Comparison of ENCODE assay signal across 8 mouse cellular contexts in the genomic region with DNA sequence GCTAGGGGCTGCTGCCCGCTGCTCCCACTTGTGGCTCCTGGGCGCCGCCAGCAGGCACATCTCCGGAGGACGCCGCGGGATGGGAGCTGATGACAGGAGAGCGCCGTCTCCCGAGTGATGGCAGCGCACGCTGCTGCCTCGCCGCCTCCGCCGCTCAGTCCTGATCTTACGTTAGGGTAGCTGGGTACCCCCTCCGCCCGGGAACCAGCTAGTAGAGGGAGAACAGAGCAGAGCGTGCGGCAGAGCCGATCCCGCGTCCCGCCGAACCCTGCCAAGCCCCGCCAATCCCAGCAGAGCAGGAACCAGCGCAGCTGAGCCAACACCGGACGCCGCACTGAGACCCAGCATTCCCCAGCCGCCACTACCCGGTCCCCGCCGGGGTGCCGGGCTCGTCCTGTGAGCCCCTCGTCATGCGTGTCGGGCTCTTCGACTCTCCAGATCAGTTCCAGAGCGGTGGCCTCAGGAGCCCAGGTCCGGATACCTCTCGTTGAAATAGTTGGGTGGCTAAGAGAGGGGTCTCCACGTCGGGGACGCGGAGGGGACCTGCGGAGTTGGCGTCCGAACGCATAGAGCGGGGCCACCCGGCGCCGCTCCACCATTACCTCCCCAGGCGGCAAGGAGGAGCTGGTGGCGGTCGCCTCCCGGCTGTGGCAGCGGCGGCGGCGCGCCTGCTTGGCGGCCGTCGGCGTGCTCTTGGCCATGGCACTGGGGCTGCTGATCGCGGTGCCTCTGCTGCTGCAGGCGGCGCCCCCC. TPM values are rescaled to one million over a fixed set of nuclear protein-coding genes. Genes with fewer than 3 reads are reported as not detected.
DNase-seq lines count a peak whose midpoint lies in the region; ATAC-seq and TF ChIP-seq lines count a peak whose summit lies in the region.

A gene (plus strand): TSS at position 164 of the 753 bp plus-strand sequence.

- H3K27me3 ChIP-seq in kidney, embryonic 16.5 days (ENCODE audit: insufficient read depth, low read length): peaks cover 89% of the 10 kb centered on the region
- H3K27me3 ChIP-seq in hindbrain, embryonic 10.5 days (ENCODE audit: insufficient read depth, poor library complexity, severe bottlenecking): peaks cover 100% of the 10 kb centered on the region
- H3K27me3 ChIP-seq in limb, embryonic 12.5 days: peaks cover 99% of the 10 kb centered on the region

- no peak within 1 kb of the TSS for H3K9ac ChIP-seq in kidney, embryonic 16.5 days (replicated peaks; ENCODE audit: low read length)
- 0 out of 2 replicates have a peak within 1 kb of the TSS, but pooled peaks have one; percentile 18 for H3K9ac ChIP-seq in limb, embryonic 12.5 days (replicated peaks)

- H3K36me3 ChIP-seq in kidney, embryonic 16.5 days (ENCODE audit: insufficient read depth, low read length): no peaks in the 10 kb centered on the region
- H3K36me3 ChIP-seq in hindbrain, embryonic 10.5 days: no peaks in the 10 kb centered on the region
- H3K36me3 ChIP-seq in limb, embryonic 12.5 days: no peaks in the 10 kb centered on the region

- DNase-seq in kidney, adult 8-10 months: no peak
- peak; percentile 53 for DNase-seq in hindbrain, embryonic 10.5 days (ENCODE audit: low spot score)
- peak; percentile 67 to 72 for DNase-seq in right cerebral cortex, postnatal 10 days (ENCODE audit: low spot score in 2 of 2)
- no peak for DNase-seq in urinary bladder, adult 2 months (ENCODE audit: low spot score)
- no peak for DNase-seq in kidney, adult 11 months

- no peak within 1 kb of the TSS for H3K27ac ChIP-seq in kidney, embryonic 16.5 days (ENCODE audit: low read length)
- no peak within 1 kb of the TSS for H3K27ac ChIP-seq in cortical plate, adult 2 months (ENCODE audit: insufficient read depth, low read length)
- no peak within 1 kb of the TSS for H3K27ac ChIP-seq in hindbrain, embryonic 10.5 days
- no peak within 1 kb of the TSS for H3K27ac ChIP-seq in limb, embryonic 12.5 days

- H3K4me3 ChIP-seq in kidney, embryonic 16.5 days (ENCODE audit: low read length): peak within 1 kb of the TSS; percentile 38
- peak within 1 kb of the TSS; percentile 27 for H3K4me3 ChIP-seq in cortical plate, adult 2 months (ENCODE audit: insufficient read depth, low read length)
- peak within 1 kb of the TSS; percentile 51 for H3K4me3 ChIP-seq in hindbrain, embryonic 10.5 days
- H3K4me3 ChIP-seq in limb, embryonic 12.5 days (replicated peaks): peak within 1 kb of the TSS; percentile 33

- TF ChIP-seq POLR2A in cortical plate, adult 2 months (IDR thresholded peaks at IDR 0.05; ENCODE audit: extremely low read depth, insufficient read depth, low read length): no peak

- no peak for TF ChIP-seq CTCF in cortical plate, adult 2 months (IDR thresholded peaks at IDR 0.05; ENCODE audit: extremely low read depth, insufficient read depth, low read length)

- H3K4me1 ChIP-seq in kidney, embryonic 16.5 days (ENCODE audit: insufficient read depth, low read length): peaks cover 25% of the 10 kb centered on the region
- no peaks in the 10 kb centered on the region for H3K4me1 ChIP-seq in cortical plate, adult 2 months (ENCODE audit: control insufficient read depth, insufficient read depth, low read length)
- H3K4me1 ChIP-seq in hindbrain, embryonic 10.5 days (replicated peaks): peaks cover 29% of the 10 kb centered on the region
- peaks cover 23% of the 10 kb centered on the region for H3K4me1 ChIP-seq in limb, embryonic 12.5 days (replicated peaks)

- H3K9me3 ChIP-seq in kidney, embryonic 16.5 days (ENCODE audit: low read length): no peaks in the 10 kb centered on the region; the same call in 1 of the 2 replicates
- no peaks in the 10 kb centered on the region for H3K9me3 ChIP-seq in hindbrain, embryonic 10.5 days
- no peaks in the 10 kb centered on the region for H3K9me3 ChIP-seq in limb, embryonic 12.5 days

- H3K4me2 ChIP-seq in kidney, embryonic 16.5 days (replicated peaks; ENCODE audit: low read depth, low read length): peak within 1 kb of the TSS; percentile 48
- H3K4me2 ChIP-seq in limb, embryonic 12.5 days: peak within 1 kb of the TSS; percentile 56

- peak; percentile 28; the same call in 1 of the 2 replicates for ATAC-seq in kidney, embryonic 16.5 days (ENCODE audit: low FRiP score, low TSS enrichment)
- 0 out of 2 replicates have a peak, but pooled peaks have one; percentile 49 for ATAC-seq in limb, embryonic 12.5 days (ENCODE audit: insufficient number of reproducible peaks, insufficient read depth, low FRiP score, low TSS enrichment, low read depth)

- WGBS in kidney, embryonic 16.5 days: under 1% methylated on average over 72 of the region's 73 CpGs
- WGBS in hindbrain, embryonic 10.5 days: under 1% methylated on average over 72 of the region's 73 CpGs
- WGBS in limb, embryonic 12.5 days: under 1% methylated on average over 69 of the region's 73 CpGs

RNA-seq across cellular contexts. Expression of the gene that starts here (rescaled TPM):
- 0.07 TPM in 1 of 2 replicates, not detected in the other for polyA plus RNA-seq in kidney, embryonic 16.5 days (2015; fragmentation: Nextera tagmentation; extraction: Ambion mirVana)
- polyA plus RNA-seq in cortical plate, adult 2 months (2012; rRNA removed): 2.7 and 11.9 TPM in 2 replicates
- 0.54 and 1.8 TPM in 2 replicates for polyA plus RNA-seq in hindbrain, embryonic 10.5 days (2016; fragmentation: Nextera tagmentation; extraction: Ambion mirVana)
- polyA plus RNA-seq in limb, embryonic 12.5 days (2016; fragmentation: Nextera tagmentation; extraction: Ambion mirVana): not detected in 2 replicates
- polyA plus RNA-seq in urinary bladder, adult 2 months (2012; rRNA removed): 0.07 and 0.11 TPM in 2 replicates

Comparison
In these comparisons a context has a peak if more than half of its experiments do, and no peak if none do; other contexts are left out.
1. Peak in ATAC-seq, H3K4me3 ChIP-seq and H3K4me2 ChIP-seq in kidney, embryonic 16.5 days; RNA of the gene not detected or under 1 TPM.
2. Peak in ATAC-seq, H3K4me3 ChIP-seq, H3K9ac ChIP-seq and H3K4me2 ChIP-seq in limb, embryonic 12.5 days; RNA of the gene not detected or under 1 TPM.
3. DNase-seq: peak in hindbrain, embryonic 10.5 days (single experiment) and right cerebral cortex, postnatal 10 days (2 of 2); none in kidney, adult 8-10 months (0 of 2), urinary bladder, adult 2 months (single experiment) and kidney, adult 11 months (single experiment).
4. Peak in every context shown above with its lines, with median percentiles within 50 percentile points of each other: H3K4me3 ChIP-seq.